Mouse (Mus musculus) left cerebral cortex, postnatal 36 days (tissue): ENCODE data around the gene Olfr125. TPM values are rescaled to one million over a fixed set of nuclear protein-coding genes. Genes with fewer than 3 reads are reported as not detected.

Experiments used
- DNase-seq, 2 experiments: peaks; one replicate each; pipeline ENCODE4 v3.0.0; 2021 to 2022; ENCODE audit warnings: low spot score in 2 of 2, mixed read lengths in 1 of 2
- intact Hi-C: fragments of 180-260 bp; cut with DNase I; formaldehyde crosslinking; loops from one replicate; pipeline ENCODE4 v1.15.1; 2025
- total RNA-seq, 2 experiments: library from RNA; stranded (reverse); gene quantifications; 2 replicates each; pipeline ENCODE4 v1.2.3; 2021

The Olfr125 gene
- not detected for total RNA-seq

GRCm38 (mm10) chr17:37832649-37833048 is at the start of gene Olfr125:
Gene Olfr125, plus strand, starts transcription at chr17:37832949.
- no peak for DNase-seq
- intact Hi-C loops: no loop called here

GRCm38 (mm10) chr17:37793229-37793628 is 39.5 kb upstream of the Olfr125 start, which contains the start of gene Olfr123:
Gene Olfr123, plus strand, starts transcription at chr17:37793529.
- DNase-seq: no peak
- intact Hi-C loops: no loop called here

GRCm38 (mm10) chr17:37799588-37799987 is 33.2 kb upstream of the Olfr125 start, which contains the start of gene Olfr124:
Gene Olfr124, plus strand, starts transcription at chr17:37799888.
- intact Hi-C loops: no loop called here

GRCm38 (mm10) chr17:37847183-37847582 is 14.4 kb downstream of the Olfr125 start, which contains the start of gene Olfr126:
Gene Olfr126, plus strand, starts transcription at chr17:37847483.
- no peak for DNase-seq
- intact Hi-C loops: no loop called here

More at GRCm38 (mm10) chr17:37799588-37799987, 33.2 kb upstream of the Olfr125 start, which contains the start of gene Olfr124:
- no peak for DNase-seq

GRCm38 (mm10) chr17:37863901-37864300 is 31.2 kb downstream of the Olfr125 start:
- DNase-seq: no peak
- intact Hi-C loops: no loop called here

- intact Hi-C loops: no loop called here
- no peak for DNase-seq
These were observed 37.0 kb downstream of the Olfr125 start for GRCm38 (mm10) chr17:37869676-37870205.

- intact Hi-C loops: no loop called here
- no peak for DNase-seq
These were observed 41.1 kb downstream of the Olfr125 start for GRCm38 (mm10) chr17:37873830-37874229.

Other genes starting within 250 kb of the Olfr125 start
- not detected for gene Olfr114, start 240.2 kb upstream of the Olfr125 start, total RNA-seq
- gene Olfr115, start 205.8 kb upstream of the Olfr125 start, total RNA-seq: not detected
- gene Olfr116, start 205.8 kb upstream of the Olfr125 start, total RNA-seq: not detected
- not detected for gene Olfr117, start 169.2 kb upstream of the Olfr125 start, total RNA-seq
- not detected for gene Olfr118, start 166.0 kb upstream of the Olfr125 start, total RNA-seq
- not detected for gene Olfr119, start 136.4 kb upstream of the Olfr125 start, total RNA-seq
- gene Olfr120, start 111.1 kb upstream of the Olfr125 start, total RNA-seq: not detected
- gene Olfr121, start 84.1 kb upstream of the Olfr125 start, total RNA-seq: not detected
- not detected for gene Olfr122, start 64.3 kb upstream of the Olfr125 start, total RNA-seq
- gene Olfr123, start 39.4 kb upstream of the Olfr125 start, total RNA-seq: not detected
- not detected for gene Olfr124, start 33.1 kb upstream of the Olfr125 start, total RNA-seq
- gene Olfr126, start 14.5 kb downstream of the Olfr125 start, total RNA-seq: not detected
- gene Olfr127, start 67.5 kb downstream of the Olfr125 start, total RNA-seq: not detected
- not detected for gene Olfr128, start 87.6 kb downstream of the Olfr125 start, total RNA-seq
- not detected for gene Olfr761, start 120.1 kb downstream of the Olfr125 start, total RNA-seq
- gene Olfr129, start 227.1 kb downstream of the Olfr125 start, total RNA-seq: not detected
- gene Olfr130, start 231.0 kb downstream of the Olfr125 start, total RNA-seq: not detected